Mouse (Mus musculus) ES-Bruce4 (cell line): ENCODE measurements around the gene Olfr456. TPM values are rescaled to one million over a fixed set of nuclear protein-coding genes. Genes with fewer than 3 reads are reported as not detected.

Source experiments
- H3K27ac ChIP-seq: 2 replicates; pipeline ENCODE4 v1.5.1; 2012; ENCODE audit warnings: low read length, inconsistent platforms; ENCODE audit not compliant: insufficient read depth
- H3K27me3 ChIP-seq: 2 replicates; pipeline ENCODE4 v1.6.1; 2012; ENCODE audit warnings: mild to moderate bottlenecking, low read length, inconsistent platforms; ENCODE audit not compliant: control insufficient read depth, poor library complexity, insufficient read depth, severe bottlenecking
- H3K36me3 ChIP-seq: 2 replicates; pipeline ENCODE4 v1.6.1; 2012; ENCODE audit warnings: inconsistent platforms, mild to moderate bottlenecking, low read length, moderate library complexity; ENCODE audit not compliant: control insufficient read depth, poor library complexity, insufficient read depth, severe bottlenecking
- H3K4me1 ChIP-seq: one replicate; pipeline ENCODE4 v1.8.1; 2011; ENCODE audit warnings: low read length; ENCODE audit not compliant: control insufficient read depth, insufficient read depth
- H3K4me3 ChIP-seq: 2 replicates; pipeline ENCODE4 v1.5.1; 2011; ENCODE audit warnings: low read depth, mild to moderate bottlenecking, low read length
- H3K9ac ChIP-seq: 2 replicates; pipeline ENCODE4 v1.6.1; 2012; ENCODE audit warnings: low read depth, mild to moderate bottlenecking, inconsistent platforms; ENCODE audit not compliant: poor library complexity, severe bottlenecking
- H3K9me3 ChIP-seq: replicated peaks from 2 replicates; pipeline ENCODE4 v1.6.1; 2012; ENCODE audit warnings: mild to moderate bottlenecking, low read length, inconsistent platforms; ENCODE audit not compliant: control insufficient read depth, poor library complexity, insufficient read depth, severe bottlenecking
- CTCF ChIP-seq: IDR thresholded peaks from one replicate; pipeline ENCODE4 v1.8.1; 2011; ENCODE audit warnings: low read depth, low read length
- EP300 ChIP-seq: IDR thresholded peaks from 2 replicates; pipeline ENCODE4 v1.6.1; 2011; ENCODE audit warnings: low read depth, low read length; ENCODE audit not compliant: insufficient read depth
- POLR2A ChIP-seq: IDR thresholded peaks from one replicate; pipeline ENCODE4 v1.8.1; 2011; ENCODE audit warnings: low read length; ENCODE audit not compliant: insufficient read depth
- polyA plus RNA-seq: library from polyadenylated mRNA; stranded (reverse); fragments of >200 nt; gene quantifications from 2 replicates; pipeline ENCODE4 v1.2.4, GENCODE M21; 2011; ENCODE audit warnings: low read depth; ENCODE audit not compliant: missing spikeins, insufficient read depth, insufficient read length

The Olfr456 gene
- not detected in 2 replicates for polyA plus RNA-seq

DNA sequence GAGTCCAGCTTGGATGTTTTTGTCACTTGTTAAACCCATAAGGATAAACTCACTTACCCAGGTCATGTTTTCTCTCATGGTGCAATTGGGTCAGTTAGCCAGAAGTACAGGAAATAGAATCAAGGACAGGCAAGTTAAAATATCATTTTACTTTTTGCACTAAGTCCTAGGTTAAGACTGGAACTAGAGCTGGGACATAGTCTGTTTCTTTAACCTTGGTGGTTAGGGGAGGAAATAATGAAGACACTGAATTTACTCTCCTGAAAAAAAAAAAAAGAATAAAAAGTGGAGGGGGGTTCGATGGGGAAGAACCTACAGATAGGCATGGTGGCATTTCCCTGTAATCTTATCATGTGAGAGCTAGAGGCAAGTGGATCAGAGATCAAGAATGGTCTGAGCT is at the start of gene Olfr456:
TSS of gene Olfr456 (minus strand) at position 101 of the 400 bp plus-strand sequence.
- H3K27ac ChIP-seq: no peak within 1 kb of the TSS
- no peak for TF ChIP-seq EP300
- no peak for TF ChIP-seq POLR2A
- TF ChIP-seq CTCF: no peak

DNA sequence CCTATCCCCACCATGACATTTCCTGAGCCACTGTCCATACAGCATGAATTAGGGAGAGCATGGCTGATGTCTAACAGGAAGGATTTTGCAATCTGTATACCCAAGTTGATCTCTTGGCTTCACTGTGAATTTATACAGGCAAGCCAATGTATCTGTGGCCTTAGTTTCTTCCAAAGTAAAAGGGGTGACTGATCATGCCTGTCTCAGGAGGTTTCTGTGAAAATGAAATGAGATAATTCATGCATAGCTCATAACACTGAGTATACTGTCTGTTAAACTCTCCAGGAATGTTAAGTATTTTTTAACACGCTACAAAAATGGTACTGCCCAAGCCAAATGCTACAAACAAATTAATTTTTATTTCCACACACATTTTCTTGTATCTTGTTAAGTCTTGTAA is 26.4 kb upstream of the Olfr456 start:
- TF ChIP-seq CTCF: no peak
- TF ChIP-seq EP300: no peak
- no peak for TF ChIP-seq POLR2A
- Histone ChIP-seq H3K4me3 (no peak overlapping the region), H3K27me3 (no peaks in the 10 kb centered on the region), H3K36me3 (no peaks in the 10 kb centered on the region), H3K4me1 (no peaks in the 10 kb centered on the region), H3K27ac (no peak overlapping the region), H3K9me3 (no peaks in the 10 kb centered on the region), H3K9ac (no peak overlapping the region)

More for the DNA sequence above, at the start of gene Olfr456:
- no peaks in the 10 kb centered on the region for H3K36me3 ChIP-seq
- no peaks in the 10 kb centered on the region for H3K4me1 ChIP-seq
- H3K27me3 ChIP-seq: no peaks in the 10 kb centered on the region
- no peaks in the 10 kb centered on the region for H3K9me3 ChIP-seq
- H3K4me3 ChIP-seq: no peak within 1 kb of the TSS
- no peak within 1 kb of the TSS for H3K9ac ChIP-seq

DNA sequence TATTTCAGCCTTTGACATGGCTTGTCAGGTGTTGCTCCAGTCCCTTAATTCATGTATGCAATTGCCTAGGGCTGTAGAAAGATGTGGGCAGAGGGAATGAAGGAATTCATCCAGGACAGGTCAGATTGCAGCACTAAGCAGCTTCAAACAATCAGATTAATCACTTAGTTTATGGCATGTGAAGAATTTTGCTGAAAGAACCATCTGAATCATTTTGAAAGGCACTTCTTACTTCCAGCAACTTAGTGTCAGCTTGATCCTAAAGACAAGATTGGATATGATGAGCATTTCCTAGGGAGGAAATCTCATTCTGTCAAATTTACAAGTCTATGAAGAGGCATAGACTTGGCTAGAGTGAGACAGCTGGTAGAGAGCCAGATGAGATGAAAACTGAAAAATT is 22.3 kb upstream of the Olfr456 start:
- no peak overlapping the region for H3K4me3 ChIP-seq
- H3K27me3 ChIP-seq: no peaks in the 10 kb centered on the region; the same call in 1 of the 2 replicates
- no peak overlapping the region for H3K9ac ChIP-seq
- H3K4me1 ChIP-seq: no peaks in the 10 kb centered on the region
- no peak for TF ChIP-seq EP300
- no peak for TF ChIP-seq CTCF
- no peaks in the 10 kb centered on the region for H3K36me3 ChIP-seq
- H3K27ac ChIP-seq: no peak overlapping the region
- no peaks in the 10 kb centered on the region for H3K9me3 ChIP-seq

DNA sequence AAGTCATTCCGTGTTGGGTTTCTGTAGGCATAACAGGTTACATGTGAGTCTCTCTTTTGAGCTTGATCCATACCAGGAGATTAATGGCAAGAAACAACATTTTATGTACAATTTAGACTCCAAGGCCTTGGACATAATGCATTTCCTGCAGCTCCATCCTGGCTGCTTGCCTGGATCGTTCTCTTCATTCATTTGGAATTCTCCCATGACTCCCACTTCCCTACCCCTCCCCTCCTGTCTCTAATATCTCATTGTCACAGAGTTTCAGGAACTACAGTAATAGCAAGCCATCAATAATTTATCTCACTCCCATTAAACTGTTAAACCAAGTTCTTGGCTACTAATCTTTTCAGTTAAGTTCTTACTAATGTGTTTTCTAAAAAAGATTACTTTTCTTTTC is 16.5 kb upstream of the Olfr456 start:
- Histone ChIP-seq H3K4me3 (no peak overlapping the region), H3K27me3 (no peaks in the 10 kb centered on the region; the same call in 1 of the 2 replicates), H3K36me3 (no peaks in the 10 kb centered on the region), H3K9me3 (peaks cover 4% of the 10 kb centered on the region), H3K4me1 (no peaks in the 10 kb centered on the region), H3K9ac (no peak overlapping the region), H3K27ac (no peak overlapping the region)
- TF ChIP-seq POLR2A: no peak
- no peak for TF ChIP-seq EP300
- no peak for TF ChIP-seq CTCF

DNA sequence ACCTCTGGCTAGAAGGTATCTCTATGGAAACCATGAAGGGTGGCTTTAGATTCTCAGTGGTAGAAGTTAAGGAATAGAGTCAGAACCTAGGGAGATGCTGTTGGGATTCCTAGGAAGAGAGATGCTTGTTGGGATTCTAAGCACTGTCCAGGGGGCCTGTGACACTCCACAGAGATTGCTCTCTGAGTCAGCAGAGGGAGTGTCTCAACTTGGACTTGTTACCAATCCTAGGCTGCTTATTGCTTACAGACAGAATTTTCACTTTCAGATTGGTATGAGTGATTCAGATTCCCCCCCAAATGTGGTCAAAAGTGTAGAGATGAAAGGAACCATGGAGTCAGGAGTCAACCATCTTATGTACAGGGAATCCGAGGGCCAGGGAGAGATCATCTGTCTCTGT is 2.7 kb upstream of the Olfr456 start:
- TF ChIP-seq POLR2A (no peak), CTCF (no peak), EP300 (no peak)
- Histone ChIP-seq H3K4me3 (no peak overlapping the region), H3K27me3 (no peaks in the 10 kb centered on the region), H3K4me1 (no peaks in the 10 kb centered on the region), H3K27ac (no peak overlapping the region), H3K9ac (no peak overlapping the region), H3K9me3 (no peaks in the 10 kb centered on the region), H3K36me3 (no peaks in the 10 kb centered on the region)

DNA sequence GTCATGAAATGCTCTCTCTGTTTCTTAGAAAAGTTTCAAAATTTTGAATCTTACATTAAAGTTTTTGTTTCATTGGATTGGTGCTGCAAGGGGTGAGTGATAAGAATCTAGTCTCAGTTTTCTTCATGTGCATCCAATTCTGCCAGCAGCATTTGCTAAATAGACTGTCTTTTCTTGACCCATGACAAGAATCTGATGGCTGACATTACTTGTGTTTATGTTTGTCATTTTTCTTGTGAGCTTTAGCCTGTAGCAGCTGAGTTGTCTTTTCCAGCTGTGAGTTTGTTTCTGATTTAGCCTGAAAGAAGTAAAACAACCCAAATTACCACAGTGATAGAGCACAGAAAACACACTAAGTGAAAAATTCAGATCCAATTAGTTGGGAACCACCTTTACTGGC is 2.4 kb downstream of the Olfr456 start:
- H3K27ac ChIP-seq: no peak overlapping the region
- H3K4me3 ChIP-seq: no peak overlapping the region
- H3K9me3 ChIP-seq: no peaks in the 10 kb centered on the region
- H3K4me1 ChIP-seq: no peaks in the 10 kb centered on the region
- no peaks in the 10 kb centered on the region for H3K36me3 ChIP-seq
- H3K27me3 ChIP-seq: no peaks in the 10 kb centered on the region
- no peak for TF ChIP-seq POLR2A
- no peak for TF ChIP-seq EP300
- no peak for TF ChIP-seq CTCF
- H3K9ac ChIP-seq: no peak overlapping the region
